Mouse (Mus musculus) thymus, adult 2 months (tissue): Measurements from ENCODE around the gene Pagr1a. TPM values are rescaled to one million over a fixed set of nuclear protein-coding genes. Genes with fewer than 3 reads are reported as not detected.

Experiments
- DNase-seq: peaks from one replicate; pipeline ENCODE4 v3.0.0; 2021
- H3K27ac ChIP-seq: fragments of 200-500 bp; 2 replicates; pipeline ENCODE4 v1.5.1; 2012; ENCODE audit warnings: low read length, control low read depth; ENCODE audit not compliant: control insufficient read depth, insufficient read depth
- H3K27me3 ChIP-seq: fragments of 200-500 bp; 2 replicates; pipeline ENCODE4 v1.6.1; 2012; ENCODE audit warnings: mild to moderate bottlenecking, low read length, moderate library complexity, mixed read lengths; ENCODE audit not compliant: control insufficient read depth, insufficient read depth
- H3K36me3 ChIP-seq: fragments of 200-500 bp; 2 replicates; pipeline ENCODE4 v1.6.1; 2012; ENCODE audit warnings: mild to moderate bottlenecking, low read length, moderate library complexity; ENCODE audit not compliant: control insufficient read depth, insufficient read depth
- H3K4me1 ChIP-seq: fragments of 200-500 bp; replicated peaks from 2 replicates; pipeline ENCODE4 v1.6.1; 2012; ENCODE audit warnings: low read length; ENCODE audit not compliant: control insufficient read depth, insufficient read depth
- H3K4me3 ChIP-seq: fragments of 200-500 bp; 2 replicates; pipeline ENCODE4 v1.5.1; 2012; ENCODE audit warnings: mild to moderate bottlenecking, low read length, control low read depth, moderate library complexity; ENCODE audit not compliant: control insufficient read depth, insufficient read depth
- CTCF ChIP-seq: fragments of 200-500 bp; IDR thresholded peaks from 2 replicates; pipeline ENCODE4 v1.5.1; 2012; ENCODE audit warnings: mild to moderate bottlenecking, control low read depth, low read length, moderate library complexity, borderline replicate concordance; ENCODE audit not compliant: control insufficient read depth, poor library complexity, insufficient read depth; ENCODE audit errors: extremely low read depth
- POLR2A ChIP-seq: fragments of 200-500 bp; IDR thresholded peaks from 2 replicates; pipeline ENCODE4 v1.6.1; 2012; ENCODE audit warnings: mild to moderate bottlenecking, low read length, control low read depth, moderate library complexity; ENCODE audit not compliant: control insufficient read depth, poor library complexity, insufficient read depth; ENCODE audit errors: extremely low read depth
- WGBS: fragments of 180-500 bp; shearing (Covaris S2); methylation state at CpG from one replicate; pipeline ENCODE4 v1.1.7; 2018; 5-methylcytosine and 5-hydroxymethylcytosine counted together
- polyA plus RNA-seq: library from polyadenylated mRNA; depleted of rRNA; stranded (reverse); fragments of >200 nt; gene quantifications from 2 replicates; pipeline ENCODE4 v1.2.3, GENCODE M21; 2012

The Pagr1a gene
- polyA plus RNA-seq, 1 experiment = 11.9 TPM

DNA sequence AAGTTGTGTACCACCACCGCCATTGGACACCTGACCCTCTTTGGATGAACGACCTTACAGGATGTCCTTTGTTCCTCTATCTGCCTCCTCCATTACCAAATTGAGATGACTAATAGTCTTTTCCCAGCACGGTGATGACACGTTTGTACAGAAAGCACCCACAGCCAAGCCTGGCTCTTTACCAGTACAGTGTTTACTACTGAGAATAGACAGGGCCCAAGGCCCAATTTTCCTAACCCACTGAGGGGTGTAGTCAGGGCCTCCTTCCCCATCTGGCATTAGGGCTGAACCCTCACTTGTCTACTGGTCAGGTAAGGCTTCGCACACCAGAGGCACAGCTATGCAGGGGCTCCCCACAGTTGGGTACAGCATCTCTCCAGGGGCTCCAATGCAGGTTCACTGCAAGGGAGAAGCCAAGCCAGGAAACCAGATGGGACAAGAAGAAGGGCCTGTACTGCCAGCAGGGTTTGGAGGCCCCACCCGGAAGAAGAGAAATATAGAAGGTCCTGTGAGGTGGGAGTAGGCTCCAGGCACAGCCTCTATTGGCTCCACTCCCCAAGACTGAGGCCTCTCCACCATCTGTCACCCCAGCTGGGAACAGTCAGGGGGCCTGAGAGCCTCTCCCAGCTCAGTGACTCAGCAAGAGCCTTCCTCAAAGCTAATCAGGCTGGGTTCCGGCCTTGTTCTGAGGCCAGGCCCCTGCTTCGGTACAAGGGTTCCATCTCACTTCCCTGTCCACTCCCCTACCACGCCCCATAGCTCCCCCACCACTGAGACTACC lies 8.7 kb downstream of the Pagr1a start:
- H3K27ac ChIP-seq = no peak overlapping the region
- H3K36me3 ChIP-seq = no peaks in the 10 kb centered on the region
- H3K4me1 ChIP-seq = peaks cover 9% of the 10 kb centered on the region
- WGBS = 59% methylated on average over 9 of the region's 9 CpGs
- H3K4me3 ChIP-seq = no peak overlapping the region
- H3K27me3 ChIP-seq = no peaks in the 10 kb centered on the region
- TF ChIP-seq POLR2A (no peak), CTCF (no peak)
- no peak for DNase-seq

- no peak for TF ChIP-seq POLR2A
- no peak for TF ChIP-seq CTCF
- DNase-seq = no peak
- Histone ChIP-seq H3K27me3 (no peaks in the 10 kb centered on the region), H3K4me1 (peaks cover 5% of the 10 kb centered on the region; the same call in 1 of the 2 replicates), H3K36me3 (no peaks in the 10 kb centered on the region), H3K27ac (no peak overlapping the region), H3K4me3 (no peak overlapping the region)
- WGBS = 95% methylated on average over 6 of the region's 6 CpGs
These were observed 9.7 kb downstream of the Pagr1a start for GRCm38 (mm10) chr7:127007313-127008024.

DNA sequence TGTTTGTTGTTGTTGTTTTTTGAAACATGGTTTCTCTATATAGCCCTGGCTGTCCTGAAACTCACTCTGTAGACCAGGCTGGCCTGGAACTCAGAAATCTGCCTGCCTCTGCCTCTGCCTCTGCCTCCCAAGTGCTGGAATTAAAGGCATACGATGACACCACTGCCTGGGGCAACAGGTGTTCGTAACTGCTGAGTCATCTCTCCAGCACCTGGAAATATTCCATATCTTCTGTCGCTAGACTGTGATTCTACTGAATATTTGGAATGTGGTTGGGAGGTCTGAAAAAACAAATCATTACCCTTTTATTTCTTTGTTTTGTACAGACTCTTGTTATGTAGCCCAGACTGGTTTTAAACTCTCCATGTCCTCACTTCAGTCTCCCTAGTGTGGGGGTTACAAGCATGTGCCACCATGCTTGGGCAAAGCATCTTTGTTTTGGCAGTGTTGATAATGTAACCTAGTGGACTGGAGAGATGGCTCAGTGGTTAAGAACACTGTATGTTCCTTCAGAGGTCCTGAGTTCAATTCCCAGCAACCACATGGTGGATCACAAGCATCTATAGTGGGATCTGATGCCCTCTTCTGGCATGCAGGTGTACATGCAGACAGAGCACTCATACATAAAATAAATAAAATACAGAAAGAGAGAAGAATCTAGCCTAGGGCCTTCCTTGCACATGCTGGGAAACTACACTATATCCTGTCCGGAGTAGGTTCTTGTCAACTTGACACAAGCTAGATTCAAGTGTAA lies 12.9 kb downstream of the Pagr1a start:
- Histone ChIP-seq H3K4me3 (no peak overlapping the region), H3K4me1 (peaks cover 10% of the 10 kb centered on the region; the same call in 1 of the 2 replicates), H3K36me3 (no peaks in the 10 kb centered on the region), H3K27ac (no peak overlapping the region), H3K27me3 (no peaks in the 10 kb centered on the region)
- no peak for DNase-seq
- WGBS = 92% methylated on average over 4 of the region's 4 CpGs
- no peak for TF ChIP-seq CTCF
- no peak for TF ChIP-seq POLR2A

GRCm38 (mm10) chr7:127003620-127004019 lies 13.5 kb downstream of the Pagr1a start:
- Histone ChIP-seq H3K27ac (no peak overlapping the region), H3K4me3 (no peak overlapping the region), H3K4me1 (peaks cover 7% of the 10 kb centered on the region; the same call in 1 of the 2 replicates), H3K27me3 (no peaks in the 10 kb centered on the region), H3K36me3 (no peaks in the 10 kb centered on the region)
- no peak for TF ChIP-seq POLR2A
- TF ChIP-seq CTCF = no peak
- WGBS = 93% methylated on average over 5 of the region's 5 CpGs
- DNase-seq = no peak

GRCm38 (mm10) chr7:126999568-126999967 lies 17.6 kb downstream of the Pagr1a start:
- Histone ChIP-seq H3K27ac (no peak overlapping the region), H3K4me1 (peaks cover 5% of the 10 kb centered on the region; the same call in 1 of the 2 replicates), H3K36me3 (no peaks in the 10 kb centered on the region; the same call in 1 of the 2 replicates), H3K4me3 (no peak overlapping the region), H3K27me3 (no peaks in the 10 kb centered on the region)
- 70% methylated on average over 10 of the region's 10 CpGs for WGBS
- TF ChIP-seq POLR2A (no peak), CTCF (no peak)
- no peak for DNase-seq

- Histone ChIP-seq H3K27me3 (no peaks in the 10 kb centered on the region), H3K4me1 (peaks cover 5% of the 10 kb centered on the region; the same call in 1 of the 2 replicates), H3K36me3 (no peaks in the 10 kb centered on the region; the same call in 1 of the 2 replicates), H3K27ac (no peak overlapping the region), H3K4me3 (no peak overlapping the region)
- 87% methylated on average over 4 of the region's 4 CpGs for WGBS
- TF ChIP-seq CTCF = no peak
- TF ChIP-seq POLR2A = no peak
- DNase-seq = no peak
These were observed 20.7 kb downstream of the Pagr1a start for GRCm38 (mm10) chr7:126996449-126996848.
